Mouse (Mus musculus) bone marrow, adult 2 months (tissue): Measurements from ENCODE around the gene Majin.

Experiments used
- CTCF ChIP-seq: fragments of 200-500 bp; IDR thresholded peaks from 2 replicates; pipeline ENCODE4 v1.5.1; 2011; ENCODE audit warnings: low read length, control low read depth; ENCODE audit not compliant: control insufficient read depth, insufficient read depth
- POLR2A ChIP-seq: fragments of 200-500 bp; IDR thresholded peaks from 2 replicates; pipeline ENCODE4 v1.6.1; 2011; ENCODE audit warnings: low read depth, mild to moderate bottlenecking, control low read depth, low read length, borderline replicate concordance; ENCODE audit not compliant: control insufficient read depth

DNA sequence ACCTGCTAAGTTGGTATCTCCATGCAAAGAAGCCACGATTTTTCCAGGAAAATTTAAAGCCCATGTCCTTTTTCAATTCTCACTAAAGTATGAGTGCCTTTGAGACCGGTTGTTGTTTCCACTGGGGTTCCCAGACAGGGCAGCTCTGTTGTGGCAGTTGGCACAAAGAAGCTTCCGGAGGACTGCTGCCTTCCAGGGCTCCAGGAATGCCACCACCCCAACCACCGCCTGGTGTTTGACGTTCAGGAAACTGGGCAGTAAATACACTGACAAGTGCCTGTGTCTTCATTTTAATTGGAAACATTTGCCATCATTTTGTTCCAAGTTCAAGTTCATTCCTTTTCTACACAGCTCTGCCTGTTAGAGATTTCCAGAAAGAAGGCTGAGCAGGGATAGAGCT is 22.5 kb downstream of the Majin start:
- TF ChIP-seq CTCF (no peak), POLR2A (no peak)
